ENCODE assay signal across 8 mouse cellular contexts in genomic region chr9:108831637-108832036, GRCm38 (mm10). TPM values are rescaled to one million over a fixed set of nuclear protein-coding genes. Genes with fewer than 3 reads are reported as not detected.
DNase-seq lines count a peak whose midpoint lies in the region; ATAC-seq lines count a peak whose summit lies in the region.

No protein-coding gene starts in this region.

- ATAC-seq in heart, embryonic 14.5 days (ENCODE audit: insufficient number of reproducible peaks, insufficient read depth, low FRiP score, low read depth), result no peak
- no peak for ATAC-seq in midbrain, embryonic 16.5 days
- no peak for ATAC-seq in cerebellum, adult (ENCODE audit: insufficient number of reproducible peaks, low FRiP score, low TSS enrichment)

- DNase-seq in heart, adult 11 months, result no peak
- no peak for DNase-seq in embryonic facial prominence, embryonic 10.5 days (ENCODE audit: low spot score)
- DNase-seq in limb, embryonic 10.5 days (ENCODE audit: low spot score), result no peak
- DNase-seq in thymus, postnatal 4 days, result no peak
- no peak for DNase-seq in ovary, postnatal 14 days (ENCODE audit: low spot score)

- H3K9ac ChIP-seq in heart, embryonic 14.5 days (ENCODE audit: low read length), result no peak overlapping the region; the same call in 1 of the 2 replicates
- no peak overlapping the region for H3K9ac ChIP-seq in midbrain, embryonic 16.5 days (ENCODE audit: low read depth, low read length)

- H3K27ac ChIP-seq in heart, embryonic 14.5 days (replicated peaks in 1 of 2; ENCODE audit: control insufficient read depth in 1 of 2, insufficient read depth in 1 of 2, low read depth in 2 of 2, low read length in 2 of 2), result no peak overlapping the region
- no peak overlapping the region for H3K27ac ChIP-seq in embryonic facial prominence, embryonic 10.5 days (replicated peaks)
- H3K27ac ChIP-seq in limb, embryonic 10.5 days, result no peak overlapping the region
- no peak overlapping the region for H3K27ac ChIP-seq in midbrain, embryonic 16.5 days (ENCODE audit: low read length)

- peaks cover 66% of the 10 kb centered on the region for H3K27me3 ChIP-seq in heart, embryonic 14.5 days (ENCODE audit: control insufficient read depth, insufficient read depth, low read length)
- H3K27me3 ChIP-seq in embryonic facial prominence, embryonic 10.5 days (replicated peaks; ENCODE audit: low read depth, poor library complexity, severe bottlenecking), result peaks cover 80% of the 10 kb centered on the region
- peaks cover 80% of the 10 kb centered on the region for H3K27me3 ChIP-seq in limb, embryonic 10.5 days (ENCODE audit: low read depth, poor library complexity, severe bottlenecking)
- no peaks in the 10 kb centered on the region; the same call in 1 of the 2 replicates for H3K27me3 ChIP-seq in midbrain, embryonic 16.5 days (ENCODE audit: control insufficient read depth, insufficient read depth, low read depth, low read length)

- peaks cover 10 to 16% of the 10 kb centered on the region in 2 experiments; a peak in 3 of 4 replicates for H3K4me1 ChIP-seq in heart, embryonic 14.5 days (ENCODE audit: control insufficient read depth in 2 of 2, insufficient read depth in 2 of 2, low read length in 2 of 2)
- H3K4me1 ChIP-seq in embryonic facial prominence, embryonic 10.5 days, result peaks cover 32% of the 10 kb centered on the region
- peaks cover 26% of the 10 kb centered on the region for H3K4me1 ChIP-seq in limb, embryonic 10.5 days
- peaks cover 45% of the 10 kb centered on the region for H3K4me1 ChIP-seq in midbrain, embryonic 16.5 days (ENCODE audit: control insufficient read depth, insufficient read depth, low read length)

- H3K9me3 ChIP-seq in heart, embryonic 14.5 days (ENCODE audit: control insufficient read depth, low read length), result no peaks in the 10 kb centered on the region
- H3K9me3 ChIP-seq in embryonic facial prominence, embryonic 10.5 days, result no peaks in the 10 kb centered on the region
- H3K9me3 ChIP-seq in limb, embryonic 10.5 days (replicated peaks), result no peaks in the 10 kb centered on the region
- H3K9me3 ChIP-seq in midbrain, embryonic 16.5 days (replicated peaks; ENCODE audit: control insufficient read depth, low read length, poor library complexity, severe bottlenecking), result no peaks in the 10 kb centered on the region

- peak overlapping the region; percentile 50 to 52 for H3K4me3 ChIP-seq in heart, embryonic 14.5 days (ENCODE audit: control insufficient read depth in 1 of 2, insufficient read depth in 1 of 2, low read depth in 1 of 2, low read length in 2 of 2)
- H3K4me3 ChIP-seq in embryonic facial prominence, embryonic 10.5 days, result peak overlapping the region; percentile 64
- peak overlapping the region; percentile 61 for H3K4me3 ChIP-seq in limb, embryonic 10.5 days
- peak overlapping the region; percentile 24 for H3K4me3 ChIP-seq in midbrain, embryonic 16.5 days (ENCODE audit: low read depth, low read length)

- WGBS in heart, embryonic 14.5 days, result 6% methylated on average over 23 of the region's 23 CpGs
- whole genome bisulfite sequencing in embryonic facial prominence, embryonic 10.5 days, result 7% methylated on average over 23 of the region's 23 CpGs
- WGBS in limb, embryonic 10.5 days, result 8% methylated on average over 23 of the region's 23 CpGs
- 10% methylated on average over 23 of the region's 23 CpGs for WGBS in midbrain, embryonic 16.5 days

- H3K36me3 ChIP-seq in heart, embryonic 14.5 days (ENCODE audit: control insufficient read depth, insufficient read depth, low read length), result no peaks in the 10 kb centered on the region
- no peaks in the 10 kb centered on the region; the same call in 1 of the 2 replicates for H3K36me3 ChIP-seq in embryonic facial prominence, embryonic 10.5 days (replicated peaks)
- H3K36me3 ChIP-seq in limb, embryonic 10.5 days, result no peaks in the 10 kb centered on the region
- H3K36me3 ChIP-seq in midbrain, embryonic 16.5 days (ENCODE audit: control insufficient read depth, insufficient read depth, low read length), result peaks cover 67% of the 10 kb centered on the region

- peak overlapping the region; percentile 91 for H3K4me2 ChIP-seq in heart, embryonic 14.5 days (ENCODE audit: low read length)
- H3K4me2 ChIP-seq in midbrain, embryonic 16.5 days (ENCODE audit: low read length), result peak overlapping the region; percentile 51

RNA-seq across cellular contexts. Expression of gene Celsr3, which starts 5.5 kb away (rescaled TPM):
- polyA plus RNA-seq in heart, embryonic 14.5 days (2014; fragmentation: Nextera tagmentation; extraction: Ambion mirVana), result 0.01 and 0.12 TPM in 2 replicates
- 1.6 and 1.7 TPM in 2 replicates for polyA plus RNA-seq in embryonic facial prominence, embryonic 10.5 days (2016; fragmentation: Nextera tagmentation; extraction: Ambion mirVana)
- polyA plus RNA-seq in limb, embryonic 10.5 days (2016; fragmentation: Nextera tagmentation; extraction: Ambion mirVana), result 0.06 and 0.14 TPM in 2 replicates
- 12.7 and 16.4 TPM in 2 replicates for polyA plus RNA-seq in midbrain, embryonic 16.5 days (2015; fragmentation: Nextera tagmentation; extraction: Ambion mirVana)

RNA-seq across cellular contexts. Expression of gene Slc26a6, which starts 21.4 kb away (rescaled TPM):
- polyA plus RNA-seq in heart, embryonic 14.5 days (2014; fragmentation: Nextera tagmentation; extraction: Ambion mirVana), result 7.6 and 8.7 TPM in 2 replicates
- 13.3 and 14.0 TPM in 2 replicates for polyA plus RNA-seq in embryonic facial prominence, embryonic 10.5 days (2016; fragmentation: Nextera tagmentation; extraction: Ambion mirVana)
- 9.7 and 13.7 TPM in 2 replicates for polyA plus RNA-seq in limb, embryonic 10.5 days (2016; fragmentation: Nextera tagmentation; extraction: Ambion mirVana)
- polyA plus RNA-seq in midbrain, embryonic 16.5 days (2015; fragmentation: Nextera tagmentation; extraction: Ambion mirVana), result 17.5 and 19.0 TPM in 2 replicates

RNA-seq across cellular contexts. Expression of gene Nckipsd, which starts 23.5 kb away (rescaled TPM):
- 8.5 and 10.5 TPM in 2 replicates for polyA plus RNA-seq in heart, embryonic 14.5 days (2014; fragmentation: Nextera tagmentation; extraction: Ambion mirVana)
- polyA plus RNA-seq in embryonic facial prominence, embryonic 10.5 days (2016; fragmentation: Nextera tagmentation; extraction: Ambion mirVana), result 14.8 and 15.0 TPM in 2 replicates
- 13.0 and 21.0 TPM in 2 replicates for polyA plus RNA-seq in limb, embryonic 10.5 days (2016; fragmentation: Nextera tagmentation; extraction: Ambion mirVana)
- 33.2 and 51.7 TPM in 2 replicates for polyA plus RNA-seq in midbrain, embryonic 16.5 days (2015; fragmentation: Nextera tagmentation; extraction: Ambion mirVana)

RNA-seq across cellular contexts. Expression of gene Ip6k2, which starts 48.0 kb away (rescaled TPM):
- 45.0 and 45.6 TPM in 2 replicates for polyA plus RNA-seq in heart, embryonic 14.5 days (2014; fragmentation: Nextera tagmentation; extraction: Ambion mirVana)
- 94.0 and 103 TPM in 2 replicates for polyA plus RNA-seq in embryonic facial prominence, embryonic 10.5 days (2016; fragmentation: Nextera tagmentation; extraction: Ambion mirVana)
- 93.9 and 121 TPM in 2 replicates for polyA plus RNA-seq in limb, embryonic 10.5 days (2016; fragmentation: Nextera tagmentation; extraction: Ambion mirVana)
- polyA plus RNA-seq in midbrain, embryonic 16.5 days (2015; fragmentation: Nextera tagmentation; extraction: Ambion mirVana), result 199 and 222 TPM in 2 replicates
